Mouse (Mus musculus): ENCODE results near the gene Agpat3. TPM values are rescaled to one million over a fixed set of nuclear protein-coding genes. Genes with fewer than 3 reads are reported as not detected.

Agpat3 gene
- polyA plus RNA-seq, 1 experiment, result 43.7 TPM

GRCm38 (mm10) chr10:78319940-78320339 is 32.3 kb downstream of the Agpat3 start:
- no peak overlapping the region for H3K27ac ChIP-seq (ENCODE audit: insufficient read depth, low read length)
- H3K4me3 ChIP-seq (ENCODE audit: insufficient read depth, low read length), result no peak overlapping the region
- TF ChIP-seq POLR2A (IDR thresholded peaks at IDR 0.05; ENCODE audit: low read depth, low read length) (no peak), CTCF (IDR thresholded peaks at IDR 0.05; ENCODE audit: borderline replicate concordance, insufficient read depth, low read length) (no peak)
- no peaks in the 10 kb centered on the region for H3K4me1 ChIP-seq (ENCODE audit: control insufficient read depth, insufficient read depth, low read length)

GRCm38 (mm10) chr10:78317270-78317923 is 34.9 kb downstream of the Agpat3 start:
- Histone ChIP-seq H3K4me1 (ENCODE audit: control insufficient read depth, insufficient read depth, low read length) (no peaks in the 10 kb centered on the region), H3K27ac (ENCODE audit: insufficient read depth, low read length) (no peak overlapping the region), H3K4me3 (ENCODE audit: insufficient read depth, low read length) (no peak overlapping the region)
- TF ChIP-seq CTCF (IDR thresholded peaks at IDR 0.05; ENCODE audit: borderline replicate concordance, insufficient read depth, low read length) (no peak), POLR2A (IDR thresholded peaks at IDR 0.05; ENCODE audit: low read depth, low read length) (no peak)

GRCm38 (mm10) chr10:78316228-78317087 is 35.8 kb downstream of the Agpat3 start:
- H3K4me1 ChIP-seq (ENCODE audit: control insufficient read depth, insufficient read depth, low read length), result no peaks in the 10 kb centered on the region
- no peak overlapping the region for H3K27ac ChIP-seq (ENCODE audit: insufficient read depth, low read length)
- no peak for TF ChIP-seq CTCF (IDR thresholded peaks at IDR 0.05; ENCODE audit: borderline replicate concordance, insufficient read depth, low read length)
- no peak for TF ChIP-seq POLR2A (IDR thresholded peaks at IDR 0.05; ENCODE audit: low read depth, low read length)
- no peak overlapping the region for H3K4me3 ChIP-seq (ENCODE audit: insufficient read depth, low read length)

- TF ChIP-seq CTCF (IDR thresholded peaks at IDR 0.05; ENCODE audit: borderline replicate concordance, insufficient read depth, low read length) (no peak), POLR2A (IDR thresholded peaks at IDR 0.05; ENCODE audit: low read depth, low read length) (no peak)
- Histone ChIP-seq H3K4me1 (ENCODE audit: control insufficient read depth, insufficient read depth, low read length) (no peaks in the 10 kb centered on the region), H3K27ac (ENCODE audit: insufficient read depth, low read length) (no peak overlapping the region), H3K4me3 (ENCODE audit: insufficient read depth, low read length) (no peak overlapping the region)
Observed at GRCm38 (mm10) chr10:78315145-78315544, 37.1 kb downstream of the Agpat3 start.

- no peaks in the 10 kb centered on the region for H3K4me1 ChIP-seq (ENCODE audit: control insufficient read depth, insufficient read depth, low read length)
- no peak overlapping the region for H3K4me3 ChIP-seq (ENCODE audit: insufficient read depth, low read length)
- no peak overlapping the region for H3K27ac ChIP-seq (ENCODE audit: insufficient read depth, low read length)
- no peak for TF ChIP-seq POLR2A (IDR thresholded peaks at IDR 0.05; ENCODE audit: low read depth, low read length)
- no peak for TF ChIP-seq CTCF (IDR thresholded peaks at IDR 0.05; ENCODE audit: borderline replicate concordance, insufficient read depth, low read length)
Observed at GRCm38 (mm10) chr10:78311886-78312635, 40.2 kb downstream of the Agpat3 start.

GRCm38 (mm10) chr10:78310747-78311267 is 41.5 kb downstream of the Agpat3 start:
- Histone ChIP-seq H3K4me1 (ENCODE audit: control insufficient read depth, insufficient read depth, low read length) (no peaks in the 10 kb centered on the region; the same call in 1 of the 2 replicates), H3K27ac (ENCODE audit: insufficient read depth, low read length) (no peak overlapping the region), H3K4me3 (ENCODE audit: insufficient read depth, low read length) (no peak overlapping the region)
- TF ChIP-seq POLR2A (IDR thresholded peaks at IDR 0.05; ENCODE audit: low read depth, low read length) (no peak), CTCF (IDR thresholded peaks at IDR 0.05; ENCODE audit: borderline replicate concordance, insufficient read depth, low read length) (no peak)

GRCm38 (mm10) chr10:78308617-78309016 is 43.7 kb downstream of the Agpat3 start:
- no peak for TF ChIP-seq CTCF (IDR thresholded peaks at IDR 0.05; ENCODE audit: borderline replicate concordance, insufficient read depth, low read length)
- TF ChIP-seq POLR2A (IDR thresholded peaks at IDR 0.05; ENCODE audit: low read depth, low read length), result no peak
- no peak overlapping the region for H3K4me3 ChIP-seq (ENCODE audit: insufficient read depth, low read length)
- H3K4me1 ChIP-seq (ENCODE audit: control insufficient read depth, insufficient read depth, low read length), result no peaks in the 10 kb centered on the region; the same call in 1 of the 2 replicates
- no peak overlapping the region for H3K27ac ChIP-seq (ENCODE audit: insufficient read depth, low read length)

GRCm38 (mm10) chr10:78307391-78307790 is 44.9 kb downstream of the Agpat3 start:
- no peaks in the 10 kb centered on the region; the same call in 1 of the 2 replicates for H3K4me1 ChIP-seq (ENCODE audit: control insufficient read depth, insufficient read depth, low read length)
- no peak overlapping the region for H3K4me3 ChIP-seq (ENCODE audit: insufficient read depth, low read length)
- no peak overlapping the region for H3K27ac ChIP-seq (ENCODE audit: insufficient read depth, low read length)
- TF ChIP-seq CTCF (IDR thresholded peaks at IDR 0.05; ENCODE audit: borderline replicate concordance, insufficient read depth, low read length) (no peak), POLR2A (IDR thresholded peaks at IDR 0.05; ENCODE audit: low read depth, low read length) (no peak)

GRCm38 (mm10) chr10:78306027-78306426 is 46.3 kb downstream of the Agpat3 start:
- no peak overlapping the region for H3K4me3 ChIP-seq (ENCODE audit: insufficient read depth, low read length)
- no peaks in the 10 kb centered on the region; the same call in 1 of the 2 replicates for H3K4me1 ChIP-seq (ENCODE audit: control insufficient read depth, insufficient read depth, low read length)
- no peak overlapping the region for H3K27ac ChIP-seq (ENCODE audit: insufficient read depth, low read length)
- TF ChIP-seq CTCF (IDR thresholded peaks at IDR 0.05; ENCODE audit: borderline replicate concordance, insufficient read depth, low read length) (no peak), POLR2A (IDR thresholded peaks at IDR 0.05; ENCODE audit: low read depth, low read length) (no peak)
